Mouse (Mus musculus): Measurements from ENCODE around the gene Gin1. TPM values are rescaled to one million over a fixed set of nuclear protein-coding genes. Genes with fewer than 3 reads are reported as not detected.
"Not testable (repeated sequence)": the region's sequence is repeated elsewhere in the genome, so short reads cannot be mapped to it uniquely, and the experiment has no call there.

The Gin1 gene
- polyA plus RNA-seq, 1 experiment from 2014 or later: 17.0 TPM

- H3K4me1 ChIP-seq (ENCODE audit: control insufficient read depth in 2 of 2, insufficient read depth in 2 of 2, low read length in 2 of 2): peaks cover 0 to 4% of the 10 kb centered on the region in 2 experiments; a peak in 1 of 4 replicates
- H3K9me3 ChIP-seq (ENCODE audit: control insufficient read depth, low read length): no peaks in the 10 kb centered on the region
- H3K9ac ChIP-seq (ENCODE audit: low read length): no peak overlapping the region
- 64% methylated on average over 4 of the region's 4 CpGs for WGBS
- no peak for ATAC-seq (ENCODE audit: insufficient number of reproducible peaks, insufficient read depth, low FRiP score, low read depth)
- H3K36me3 ChIP-seq (ENCODE audit: control insufficient read depth, insufficient read depth, low read length): peaks cover 62% of the 10 kb centered on the region
- no peak overlapping the region for H3K4me3 ChIP-seq (ENCODE audit: control insufficient read depth in 1 of 2, insufficient read depth in 1 of 2, low read depth in 1 of 2, low read length in 2 of 2)
- no peak overlapping the region for H3K27ac ChIP-seq (replicated peaks in 1 of 2; ENCODE audit: control insufficient read depth in 1 of 2, insufficient read depth in 1 of 2, low read depth in 2 of 2, low read length in 2 of 2)
- no peak overlapping the region for H3K4me2 ChIP-seq (ENCODE audit: low read length)
- H3K27me3 ChIP-seq (ENCODE audit: control insufficient read depth, insufficient read depth, low read length): no peaks in the 10 kb centered on the region
Observed at GRCm38 (mm10) chr1:97754392-97754791, 15.6 kb upstream of the Gin1 start.

- Histone ChIP-seq H3K27ac (replicated peaks in 1 of 2; ENCODE audit: control insufficient read depth in 1 of 2, insufficient read depth in 1 of 2, low read depth in 2 of 2, low read length in 2 of 2) (peak overlapping the region in 1 of 2 experiments; percentile 60; a peak in 2 of 4 replicates), H3K4me3 (ENCODE audit: control insufficient read depth in 1 of 2, insufficient read depth in 1 of 2, low read depth in 1 of 2, low read length in 2 of 2) (no peak overlapping the region), H3K4me1 (ENCODE audit: control insufficient read depth in 2 of 2, insufficient read depth in 2 of 2, low read length in 2 of 2) (peaks cover 3 to 11% of the 10 kb centered on the region in 2 experiments; a peak in 2 of 4 replicates), H3K9me3 (ENCODE audit: control insufficient read depth, low read length) (no peaks in the 10 kb centered on the region), H3K36me3 (ENCODE audit: control insufficient read depth, insufficient read depth, low read length) (peaks cover 30% of the 10 kb centered on the region), H3K27me3 (ENCODE audit: control insufficient read depth, insufficient read depth, low read length) (no peaks in the 10 kb centered on the region), H3K4me2 (ENCODE audit: low read length) (peak overlapping the region; percentile 62), H3K9ac (ENCODE audit: low read length) (no peak overlapping the region)
- ATAC-seq (ENCODE audit: insufficient number of reproducible peaks, insufficient read depth, low FRiP score, low read depth): no peak
Observed at GRCm38 (mm10) chr1:97759841-97760240, 10.1 kb upstream of the Gin1 start.

GRCm38 (mm10) chr1:97760598-97760997 lies 9.4 kb upstream of the Gin1 start:
- Histone ChIP-seq H3K9me3 (ENCODE audit: control insufficient read depth, low read length) (no peaks in the 10 kb centered on the region), H3K27ac (replicated peaks in 1 of 2; ENCODE audit: control insufficient read depth in 1 of 2, insufficient read depth in 1 of 2, low read depth in 2 of 2, low read length in 2 of 2) (peak overlapping the region; percentile 85 to 90), H3K9ac (ENCODE audit: low read length) (peak overlapping the region; percentile 58), H3K4me1 (ENCODE audit: control insufficient read depth in 2 of 2, insufficient read depth in 2 of 2, low read length in 2 of 2) (peaks cover 3 to 11% of the 10 kb centered on the region in 2 experiments; a peak in 3 of 4 replicates), H3K4me3 (ENCODE audit: control insufficient read depth in 1 of 2, insufficient read depth in 1 of 2, low read depth in 1 of 2, low read length in 2 of 2) (peak overlapping the region; percentile 20 to 30; a peak in 3 of 4 replicates), H3K36me3 (ENCODE audit: control insufficient read depth, insufficient read depth, low read length) (peaks cover 22% of the 10 kb centered on the region), H3K27me3 (ENCODE audit: control insufficient read depth, insufficient read depth, low read length) (no peaks in the 10 kb centered on the region), H3K4me2 (ENCODE audit: low read length) (peak overlapping the region; percentile 62)
- 16% methylated on average over 7 of the region's 7 CpGs for WGBS
- ATAC-seq (ENCODE audit: insufficient number of reproducible peaks, insufficient read depth, low FRiP score, low read depth): no peak; the same call in 1 of the 2 replicates

GRCm38 (mm10) chr1:97761477-97761876 lies 8.5 kb upstream of the Gin1 start:
- peak; percentile 17; the same call in 1 of the 2 replicates for ATAC-seq (ENCODE audit: insufficient number of reproducible peaks, insufficient read depth, low FRiP score, low read depth)
- peak overlapping the region; percentile 62 for H3K4me2 ChIP-seq (ENCODE audit: low read length)
- H3K27me3 ChIP-seq (ENCODE audit: control insufficient read depth, insufficient read depth, low read length): no peaks in the 10 kb centered on the region
- peak overlapping the region; percentile 46 to 85 for H3K27ac ChIP-seq (replicated peaks in 1 of 2; ENCODE audit: control insufficient read depth in 1 of 2, insufficient read depth in 1 of 2, low read depth in 2 of 2, low read length in 2 of 2)
- H3K9ac ChIP-seq (ENCODE audit: low read length): peak overlapping the region; percentile 58
- peaks cover 3 to 13% of the 10 kb centered on the region in 2 experiments for H3K4me1 ChIP-seq (ENCODE audit: control insufficient read depth in 2 of 2, insufficient read depth in 2 of 2, low read length in 2 of 2)
- H3K9me3 ChIP-seq (ENCODE audit: control insufficient read depth, low read length): no peaks in the 10 kb centered on the region
- peaks cover 17% of the 10 kb centered on the region for H3K36me3 ChIP-seq (ENCODE audit: control insufficient read depth, insufficient read depth, low read length)
- H3K4me3 ChIP-seq (ENCODE audit: control insufficient read depth in 1 of 2, insufficient read depth in 1 of 2, low read depth in 1 of 2, low read length in 2 of 2): peak overlapping the region; percentile 6 to 20; a peak in 3 of 4 replicates
- WGBS: 34% methylated on average over 6 of the region's 6 CpGs

- H3K9ac ChIP-seq (ENCODE audit: low read length); H3K27ac ChIP-seq (replicated peaks in 1 of 2; ENCODE audit: control insufficient read depth in 1 of 2, insufficient read depth in 1 of 2, low read depth in 2 of 2, low read length in 2 of 2); H3K4me2 ChIP-seq (ENCODE audit: low read length); H3K9me3 ChIP-seq (ENCODE audit: control insufficient read depth, low read length); H3K36me3 ChIP-seq (ENCODE audit: control insufficient read depth, insufficient read depth, low read length); H3K27me3 ChIP-seq (ENCODE audit: control insufficient read depth, insufficient read depth, low read length); ATAC-seq (ENCODE audit: insufficient number of reproducible peaks, insufficient read depth, low FRiP score, low read depth); H3K4me3 ChIP-seq (ENCODE audit: control insufficient read depth in 1 of 2, insufficient read depth in 1 of 2, low read depth in 1 of 2, low read length in 2 of 2): not testable (repeated sequence)
- peaks cover 0 to 17% of the 10 kb centered on the region in 2 experiments; a peak in 3 of 4 replicates for H3K4me1 ChIP-seq (ENCODE audit: control insufficient read depth in 2 of 2, insufficient read depth in 2 of 2, low read length in 2 of 2)
- 78% methylated on average over 4 of the region's 4 CpGs for WGBS
Observed at GRCm38 (mm10) chr1:97765712-97766111, 4.3 kb upstream of the Gin1 start.

- peak overlapping the region in 1 of 2 experiments; percentile 90; a peak in 2 of 4 replicates for H3K4me3 ChIP-seq (ENCODE audit: control insufficient read depth in 1 of 2, insufficient read depth in 1 of 2, low read depth in 1 of 2, low read length in 2 of 2)
- 0 out of 2 replicates have a peak, but pooled peaks cover 7% of the 10 kb centered on the region for H3K36me3 ChIP-seq (ENCODE audit: control insufficient read depth, insufficient read depth, low read length)
- H3K9me3 ChIP-seq (ENCODE audit: control insufficient read depth, low read length): no peaks in the 10 kb centered on the region
- H3K27me3 ChIP-seq (ENCODE audit: control insufficient read depth, insufficient read depth, low read length): no peaks in the 10 kb centered on the region
- H3K4me1 ChIP-seq (ENCODE audit: control insufficient read depth in 2 of 2, insufficient read depth in 2 of 2, low read length in 2 of 2): peaks cover 0 to 15% of the 10 kb centered on the region in 2 experiments; a peak in 3 of 4 replicates
- 82% methylated on average over 2 of the region's 2 CpGs for WGBS
- H3K4me2 ChIP-seq (ENCODE audit: low read length): peak overlapping the region; percentile 71
- no peak for ATAC-seq (ENCODE audit: insufficient number of reproducible peaks, insufficient read depth, low FRiP score, low read depth)
- no peak overlapping the region for H3K27ac ChIP-seq (replicated peaks in 1 of 2; ENCODE audit: control insufficient read depth in 1 of 2, insufficient read depth in 1 of 2, low read depth in 2 of 2, low read length in 2 of 2)
- H3K9ac ChIP-seq (ENCODE audit: low read length): peak overlapping the region; percentile 97
Observed at GRCm38 (mm10) chr1:97768089-97768488, 1.9 kb upstream of the Gin1 start.

GRCm38 (mm10) chr1:97768906-97769293 lies 1.1 kb upstream of the Gin1 start:
- Histone ChIP-seq H3K27me3 (ENCODE audit: control insufficient read depth, insufficient read depth, low read length) (no peaks in the 10 kb centered on the region), H3K4me3 (ENCODE audit: control insufficient read depth in 1 of 2, insufficient read depth in 1 of 2, low read depth in 1 of 2, low read length in 2 of 2) (peak overlapping the region; percentile 90 to 96), H3K27ac (replicated peaks in 1 of 2; ENCODE audit: control insufficient read depth in 1 of 2, insufficient read depth in 1 of 2, low read depth in 2 of 2, low read length in 2 of 2) (peak overlapping the region; percentile 84 to 87), H3K4me2 (ENCODE audit: low read length) (peak overlapping the region; percentile 71), H3K9me3 (ENCODE audit: control insufficient read depth, low read length) (no peaks in the 10 kb centered on the region), H3K36me3 (ENCODE audit: control insufficient read depth, insufficient read depth, low read length) (0 out of 2 replicates have a peak, but pooled peaks cover 3% of the 10 kb centered on the region), H3K4me1 (ENCODE audit: control insufficient read depth in 2 of 2, insufficient read depth in 2 of 2, low read length in 2 of 2) (peaks cover 0 to 15% of the 10 kb centered on the region in 2 experiments; a peak in 3 of 4 replicates), H3K9ac (ENCODE audit: low read length) (peak overlapping the region; percentile 97)
- no peak for ATAC-seq (ENCODE audit: insufficient number of reproducible peaks, insufficient read depth, low FRiP score, low read depth)
- 9% methylated on average over 7 of the region's 7 CpGs for WGBS

Measured in heart, embryonic 14.5 days (tissue).